Mouse (Mus musculus): ENCODE measurements around the gene Dhdh.

The Dhdh gene

DNA sequence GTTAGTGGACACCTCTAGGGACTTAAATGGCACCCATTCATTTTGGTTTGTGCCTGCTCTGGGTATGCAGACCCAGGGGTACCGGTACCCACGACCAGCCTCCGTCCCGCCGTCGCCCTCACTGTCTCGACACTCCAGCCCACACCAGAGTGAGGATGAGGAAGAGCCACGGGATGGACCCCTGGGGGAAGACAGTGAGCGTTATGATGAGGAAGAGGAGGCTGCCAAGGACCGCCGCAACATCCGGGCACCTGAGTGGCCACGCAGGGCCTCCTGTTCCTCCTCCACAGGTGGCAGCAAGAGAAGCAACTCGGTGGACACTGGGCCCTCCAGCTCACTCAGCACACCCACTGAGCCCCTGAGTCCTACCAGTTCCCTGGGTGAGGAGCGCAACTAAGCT, 33.6 kb downstream of the Dhdh start:
- in situ Hi-C loops (cut with MseI, MboI), result loop anchor here in 1 of 2 experiments (10.0 kb wide), 1 partner anchor 60 kb away; the partner anchor contains the start of gene Nucb1

DNA sequence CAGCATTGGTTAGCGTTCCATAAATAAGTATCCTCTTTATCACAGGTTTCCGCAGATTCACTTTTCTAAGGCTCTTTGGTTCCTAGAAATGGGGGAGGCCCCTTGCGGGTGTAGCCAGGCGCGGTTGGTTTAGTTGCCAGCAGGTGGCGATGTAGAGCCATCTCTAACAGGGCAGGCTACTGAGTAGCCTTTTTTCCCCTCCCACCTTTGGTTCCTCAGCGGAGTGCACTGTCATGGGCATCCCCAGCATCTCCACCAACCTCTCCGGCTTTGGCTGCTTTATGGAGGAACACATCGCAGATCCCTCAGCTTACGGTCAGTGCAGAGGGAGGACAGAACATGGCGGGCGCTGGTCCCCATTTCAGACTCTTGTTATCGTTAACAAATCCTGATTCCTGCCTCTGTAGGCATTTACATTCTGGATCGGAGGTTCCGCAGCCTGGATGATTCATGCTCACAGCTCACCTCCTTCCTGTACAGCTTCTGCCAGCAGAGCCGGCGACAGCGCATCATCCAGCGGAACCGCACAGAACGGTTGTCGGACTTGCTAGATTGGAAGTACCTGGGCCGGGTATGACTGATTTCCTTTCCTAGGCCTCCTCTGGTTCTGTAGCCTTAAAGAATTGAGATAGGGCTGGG, 37.1 kb downstream of the Dhdh start:
- in situ Hi-C loops (cut with MseI, MboI), result loop anchor here in 1 of 2 experiments (10.0 kb wide), 1 partner anchor 63 kb away; the partner anchor contains the start of gene Nucb1

DNA sequence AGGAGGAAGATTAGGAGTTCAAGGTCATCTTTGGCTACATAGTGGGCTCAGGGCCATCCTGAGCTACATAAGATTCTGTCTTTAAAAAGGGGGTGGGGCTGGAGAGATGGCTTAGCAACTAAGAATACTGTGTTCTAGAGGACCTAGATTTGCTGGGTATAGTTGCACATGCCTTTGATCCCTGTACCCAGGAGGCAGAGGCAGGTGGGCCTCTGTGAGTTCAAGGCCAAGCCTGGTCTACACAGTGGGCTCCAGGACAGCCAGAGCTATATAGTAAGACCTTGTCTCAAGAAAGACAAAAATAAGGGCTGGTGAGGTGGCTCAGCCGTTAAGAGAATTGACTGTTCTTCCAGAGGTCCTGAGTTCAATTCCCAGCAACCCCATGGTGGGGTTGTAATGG, 38.6 kb downstream of the Dhdh start:
- in situ Hi-C loops (cut with MseI, MboI), result loop anchor here (5.0 to 10.0 kb wide), 2 partner anchors 43 to 65 kb away; partner anchors contain the start of genes Kcna7 (in 1 of the 2) and Nucb1 (in 1 of the 2)

- in situ Hi-C loops (cut with MseI, MboI), result loop anchor here in 1 of 2 experiments (5.0 kb wide), 1 partner anchor 40 kb away; the partner anchor contains the start of gene Kcna7
Observed at GRCm38 (mm10) chr7:45447325-45447990, 41.1 kb downstream of the Dhdh start.

GRCm38 (mm10) chr7:45446589-45446988, 42.0 kb downstream of the Dhdh start:
- in situ Hi-C loops (cut with MseI, MboI), result loop anchor here in 1 of 2 experiments (5.0 kb wide), 1 partner anchor 39 kb away; the partner anchor contains the start of gene Kcna7

GRCm38 (mm10) chr7:45443526-45444420, 44.8 kb downstream of the Dhdh start:
- in situ Hi-C loops (cut with MseI, MboI), result no loop called here

GRCm38 (mm10) chr7:45437521-45438276, 50.9 kb downstream of the Dhdh start, which contains the start of gene Ruvbl2:
Gene Ruvbl2, minus strand, starts transcription at chr7:45438096.
- in situ Hi-C loops (cut with MseI, MboI), result no loop called here

- in situ Hi-C loops (cut with MseI, MboI), result no loop called here
Observed at GRCm38 (mm10) chr7:45437046-45437445, 51.6 kb downstream of the Dhdh start.

DNA sequence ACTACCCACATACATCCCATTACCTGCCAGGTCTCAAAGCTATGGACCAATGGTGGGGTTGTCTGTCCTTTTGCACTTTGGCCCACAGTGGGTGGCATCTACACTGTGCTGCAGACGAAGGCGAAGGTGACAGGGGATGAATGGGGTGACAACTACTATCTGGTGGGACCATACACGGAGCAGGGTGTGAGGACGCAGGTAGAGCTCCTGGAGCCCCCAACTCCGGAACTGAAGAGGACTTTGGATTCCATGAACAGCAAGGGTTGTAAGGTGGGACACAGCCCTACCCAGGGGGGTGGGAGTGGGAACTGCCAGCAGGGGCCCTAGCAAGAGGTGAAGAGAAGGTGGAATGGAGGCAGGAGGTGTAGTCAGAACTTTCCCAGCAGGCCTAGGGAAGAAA, 52.2 kb downstream of the Dhdh start:
- in situ Hi-C loops (cut with MseI, MboI), result no loop called here

GRCm38 (mm10) chr7:45435038-45435437, 53.6 kb downstream of the Dhdh start:
- in situ Hi-C loops (cut with MseI, MboI), result no loop called here

DNA sequence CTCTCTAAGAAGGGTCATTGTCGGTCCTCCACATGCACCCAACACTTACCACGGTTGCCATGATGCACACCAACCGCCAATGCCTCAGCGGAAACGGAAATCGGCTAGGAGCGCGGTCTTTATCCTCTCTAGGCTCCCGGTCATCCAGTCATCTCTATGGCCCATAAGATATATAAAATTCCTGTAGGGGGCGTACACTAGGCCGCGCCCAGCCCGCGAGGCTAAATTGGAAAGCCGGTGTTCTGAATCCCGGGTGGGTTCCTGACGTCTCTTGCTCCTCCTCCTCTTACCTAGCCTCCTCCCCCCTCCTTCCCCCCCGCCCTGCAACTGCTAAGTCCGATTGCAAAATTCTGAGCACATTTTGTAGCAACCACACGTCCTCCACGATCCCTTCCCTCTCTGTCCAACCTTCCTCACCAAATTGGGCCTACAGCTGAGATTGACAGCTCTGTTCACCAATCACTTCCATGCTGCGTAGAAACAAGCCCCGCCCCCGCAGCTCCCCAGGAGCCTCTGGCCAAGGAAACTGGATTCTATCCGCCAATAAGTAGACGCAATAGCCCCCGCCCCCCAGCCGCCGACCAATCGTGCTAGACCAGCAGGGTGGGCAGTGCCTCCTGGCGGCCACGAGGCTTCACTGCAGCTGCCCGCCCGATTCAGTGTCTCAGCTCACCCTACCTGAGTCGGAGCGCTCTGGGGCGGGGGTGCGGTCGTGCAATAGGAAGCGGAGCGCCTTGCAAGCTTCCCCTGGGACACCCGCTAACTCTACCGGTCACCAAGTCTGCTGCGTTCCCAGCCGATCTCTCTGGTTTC, 54.2 kb downstream of the Dhdh start, which contains the start of gene Gys1:
Gys1 (plus strand) TSS at position 642 of the 813 bp plus-strand sequence.
- in situ Hi-C loops (cut with MseI, MboI), result no loop called here

GRCm38 (mm10) chr7:45433835-45434202, 54.8 kb downstream of the Dhdh start:
- in situ Hi-C loops (cut with MseI, MboI), result no loop called here

DNA sequence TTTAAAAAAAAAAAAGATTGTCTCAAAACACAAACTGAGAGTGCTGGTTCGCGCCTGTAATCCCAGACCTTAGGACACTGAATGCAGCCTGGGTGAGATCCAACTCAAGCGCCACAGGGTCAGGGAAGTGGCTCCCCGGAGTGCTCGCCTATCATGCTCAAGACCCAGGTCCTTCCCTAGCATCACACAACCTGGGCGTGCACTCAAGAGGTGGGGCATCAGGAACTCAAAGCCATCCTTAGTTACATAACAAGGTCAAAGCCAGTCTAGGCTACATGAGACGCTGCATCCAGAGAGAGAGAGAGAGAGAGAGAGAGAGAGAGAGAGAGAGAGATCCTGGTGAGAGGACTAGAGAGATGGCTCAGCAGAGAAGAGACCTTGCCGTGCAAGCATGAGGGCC, 62.0 kb downstream of the Dhdh start:
- in situ Hi-C loops (cut with MseI, MboI), result no loop called here

GRCm38 (mm10) chr7:45421194-45421593, 67.4 kb downstream of the Dhdh start:
- in situ Hi-C loops (cut with MseI, MboI), result no loop called here

Measured in mouse trophoblast stem cell (cell line).